Mouse (Mus musculus) spleen, postnatal 14 days (tissue): Measurements from ENCODE around the gene Kcnk2.

ENCODE experiments used
- DNase-seq, 2 experiments: peaks; one replicate each; pipeline ENCODE4 v3.0.0; 2021 to 2022; ENCODE audit warnings: low spot score in 2 of 2

The Kcnk2 gene

GRCm38 (mm10) chr1:189217751-189218564 lies 184.1 kb downstream of the Kcnk2 start:
- DNase-seq: no peak

DNA sequence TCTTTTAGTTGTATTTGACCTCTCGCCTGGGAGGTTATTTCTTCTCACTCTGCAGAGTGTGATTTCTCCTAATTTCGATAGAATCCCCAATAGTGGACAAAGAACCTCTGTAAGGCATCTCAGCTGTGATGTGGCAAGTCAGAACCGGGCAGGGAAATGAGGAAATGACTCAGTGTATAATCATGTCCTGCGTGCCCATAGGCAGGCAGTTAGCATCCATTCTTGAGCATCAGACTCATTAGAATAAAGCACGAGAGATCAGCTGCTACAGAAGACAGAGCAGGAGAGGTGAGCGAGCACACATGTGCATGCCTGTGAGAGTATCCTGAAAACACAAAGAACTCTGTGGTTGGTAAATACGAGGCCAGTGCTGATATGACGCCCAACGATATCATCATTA lies 186.9 kb downstream of the Kcnk2 start:
- no peak for DNase-seq

- DNase-seq: no peak
Measured at GRCm38 (mm10) chr1:189214477-189214876, 187.6 kb downstream of the Kcnk2 start.

DNA sequence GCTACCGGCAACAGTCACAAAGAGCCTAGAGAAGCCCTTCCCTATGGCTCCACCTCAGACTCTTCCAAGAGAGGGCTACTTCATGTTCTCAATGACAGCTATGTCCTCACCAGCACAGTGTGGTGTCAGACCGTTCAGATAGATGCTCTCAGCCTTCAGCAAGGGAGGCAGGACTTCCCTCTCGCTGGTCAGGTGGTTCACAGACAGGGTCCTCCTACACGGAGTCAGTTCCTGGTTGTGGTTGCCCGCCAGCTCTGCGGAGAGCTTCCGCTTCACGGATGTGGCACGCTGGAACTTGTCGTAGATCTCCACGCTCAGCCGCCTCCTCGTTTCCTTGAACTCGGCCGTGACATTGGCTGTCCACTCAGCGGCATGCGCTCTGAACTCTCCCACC lies 192.4 kb downstream of the Kcnk2 start:
- no peak for DNase-seq

- no peak for DNase-seq
Measured at GRCm38 (mm10) chr1:189209029-189209714, 192.9 kb downstream of the Kcnk2 start.

GRCm38 (mm10) chr1:189208605-189209004 lies 193.5 kb downstream of the Kcnk2 start:
- DNase-seq: no peak

DNA sequence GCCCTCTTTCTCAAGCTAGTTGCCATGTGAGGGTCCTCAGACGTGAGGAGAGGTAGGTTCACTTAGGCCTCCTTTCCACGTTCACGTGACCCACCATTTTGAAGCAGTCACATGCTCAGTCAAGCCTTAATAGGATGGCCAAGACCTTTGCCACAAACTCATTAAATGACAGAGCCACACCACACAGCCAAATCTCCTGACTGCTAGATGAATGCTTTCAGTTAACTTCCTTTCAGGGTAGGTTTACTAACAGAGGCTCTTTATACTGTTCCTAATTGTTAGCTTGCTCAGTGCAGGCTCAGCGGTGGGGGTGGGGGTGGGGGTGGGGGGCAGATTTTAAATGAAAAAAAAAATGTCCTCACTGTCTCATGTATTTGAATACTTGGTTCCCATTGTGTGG lies 206.3 kb downstream of the Kcnk2 start:
- DNase-seq: no peak

GRCm38 (mm10) chr1:189187737-189188390 lies 214.2 kb downstream of the Kcnk2 start:
- DNase-seq: no peak

DNA sequence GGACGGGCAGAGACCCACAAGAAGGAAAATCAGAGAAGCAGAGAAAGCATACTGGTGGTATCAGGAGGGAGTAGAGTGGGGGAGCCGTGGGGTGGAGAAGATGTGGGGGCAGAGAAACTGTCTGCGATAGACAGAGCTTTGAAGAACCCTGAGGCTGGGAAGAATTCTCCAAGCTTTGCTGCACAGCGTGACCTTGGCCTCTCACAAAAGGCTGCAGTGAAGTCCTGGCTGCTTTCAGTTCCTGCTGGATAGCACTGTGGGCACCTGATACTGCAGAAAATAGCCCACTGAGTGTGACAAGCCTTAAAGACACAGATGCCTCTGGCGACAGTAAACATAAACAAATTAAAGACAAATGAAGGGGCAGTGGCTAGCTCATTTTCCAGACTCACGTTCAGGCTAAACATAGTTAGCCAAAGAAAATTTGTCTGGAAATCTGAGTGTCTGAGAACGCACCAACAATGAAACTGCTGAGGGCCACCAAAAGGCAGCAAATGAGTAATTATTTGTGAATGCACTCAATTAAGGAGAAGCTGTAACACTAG lies 216.8 kb downstream of the Kcnk2 start:
- no peak for DNase-seq

- no peak for DNase-seq
Measured at GRCm38 (mm10) chr1:189177746-189178145, 224.3 kb downstream of the Kcnk2 start.

DNA sequence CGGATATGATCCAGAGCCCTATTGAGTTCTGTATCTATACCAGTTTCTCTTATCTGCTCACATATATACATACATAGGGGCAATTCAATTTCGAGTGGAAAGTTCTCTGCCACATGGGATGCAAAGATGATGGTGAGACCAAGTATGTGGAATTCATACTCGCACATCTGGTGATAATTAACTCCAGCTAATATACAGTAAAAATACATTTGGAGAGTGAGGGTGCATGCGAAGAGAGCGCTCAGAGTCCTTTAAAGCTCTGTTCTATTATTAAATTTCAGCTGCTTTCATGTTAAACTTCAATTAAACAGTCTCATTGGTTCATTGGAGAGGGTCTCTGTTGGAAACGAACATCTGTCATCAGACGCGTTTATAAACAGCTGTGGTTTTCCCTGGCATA lies 228.6 kb downstream of the Kcnk2 start:
- no peak for DNase-seq

GRCm38 (mm10) chr1:189171138-189171537 lies 230.9 kb downstream of the Kcnk2 start:
- DNase-seq: no peak

GRCm38 (mm10) chr1:189165756-189166155 lies 236.3 kb downstream of the Kcnk2 start:
- DNase-seq: no peak

GRCm38 (mm10) chr1:189165141-189165540 lies 236.9 kb downstream of the Kcnk2 start:
- no peak for DNase-seq

GRCm38 (mm10) chr1:189164721-189165120 lies 237.4 kb downstream of the Kcnk2 start:
- DNase-seq: no peak

DNA sequence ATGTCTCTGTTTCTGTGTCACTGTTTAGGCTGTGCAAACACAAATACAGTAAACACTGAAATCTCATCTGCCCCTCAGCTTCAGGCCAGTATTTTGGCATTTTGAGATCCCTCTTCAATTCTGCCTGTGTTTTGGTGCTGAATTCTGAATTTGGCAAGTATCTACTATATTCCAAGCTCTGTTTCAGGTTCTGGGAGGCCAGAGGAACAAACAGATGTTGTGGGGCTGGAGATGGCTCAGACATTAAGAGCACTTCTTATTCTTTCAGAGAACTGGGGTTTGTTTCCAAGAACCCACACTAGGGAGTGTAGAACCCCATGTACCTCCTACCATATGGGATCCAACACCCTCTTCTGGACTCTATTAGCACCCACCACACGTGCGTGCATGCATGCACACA lies 237.8 kb downstream of the Kcnk2 start:
- no peak for DNase-seq
